Mouse (Mus musculus): ENCODE results near the gene Gm17078.
"Not testable (repeated sequence)": the region's sequence is repeated elsewhere in the genome, so short reads cannot be mapped to it uniquely, and the experiment has no call there.

DNA sequence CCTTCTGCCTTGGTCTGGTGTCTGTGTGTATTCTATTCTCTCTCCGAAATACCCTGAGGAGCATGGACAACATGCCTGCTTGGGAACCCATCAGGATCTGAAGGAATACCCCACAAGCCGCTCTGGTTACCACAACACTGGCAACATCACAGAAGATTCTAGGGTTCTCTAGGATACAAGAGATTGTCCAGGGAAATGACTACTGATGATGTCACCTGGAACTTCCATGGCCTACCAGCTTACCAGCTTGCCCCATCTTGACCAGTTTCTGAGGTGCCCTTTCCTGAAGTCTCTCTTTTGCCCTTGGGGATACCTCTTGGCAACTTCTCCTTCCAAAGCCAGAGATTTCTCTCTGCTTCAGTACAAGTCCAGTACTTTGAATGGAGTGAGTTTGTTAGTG, 37.1 kb downstream of the Gm17078 start, which contains the start of gene Gm17175:
- not testable (repeated sequence) for TF ChIP-seq CTCF (IDR thresholded peaks at IDR 0.05; ENCODE audit: low read depth, low read length); POLR2A (IDR thresholded peaks at IDR 0.05; ENCODE audit: extremely low read depth, insufficient read depth, low read length)
